Mouse (Mus musculus) liver, embryonic 13.5 days (tissue): ENCODE data around the gene Cd84. TPM values are rescaled to one million over a fixed set of nuclear protein-coding genes. Genes with fewer than 3 reads are reported as not detected.

Experiments used
- polyA plus RNA-seq: library from polyadenylated mRNA; unstranded; fragments of >200 nt; fragmentation: Nextera tagmentation; extraction: Ambion mirVana; gene quantifications from 2 replicates; pipeline ENCODE4 v1.2.1, GENCODE M21; 2015

Gene Cd84
- polyA plus RNA-seq, 1 experiment from 2014 or later, result 3.8 TPM

Other genes with a start within 250 kb of the Cd84 start
- gene Ly9, start 232.3 kb upstream of the Cd84 start, polyA plus RNA-seq, result 0.95 and 1.4 TPM in 2 replicates
- gene Slamf7, start 186.7 kb upstream of the Cd84 start, polyA plus RNA-seq, result not detected in 2 replicates
- gene Cd48, start 157.7 kb upstream of the Cd84 start, polyA plus RNA-seq, result 10.3 and 11.2 TPM in 2 replicates
- 2.4 and 2.7 TPM in 2 replicates for gene Slamf1, start 72.6 kb upstream of the Cd84 start, polyA plus RNA-seq
- not detected in 2 replicates for gene Gm10521, start 56.0 kb downstream of the Cd84 start, polyA plus RNA-seq
- 0.40 and 0.72 TPM in 2 replicates for gene Slamf6, start 77.8 kb downstream of the Cd84 start, polyA plus RNA-seq
- 0.89 and 1.4 TPM in 2 replicates for gene Vangl2, start 188.7 kb downstream of the Cd84 start, polyA plus RNA-seq
- gene Nhlh1, start 217.9 kb downstream of the Cd84 start, polyA plus RNA-seq, result not detected in 2 replicates
- 64.4 and 80.4 TPM in 2 replicates for gene Copa, start 242.8 kb downstream of the Cd84 start, polyA plus RNA-seq
- gene Ncstn, start 243.1 kb downstream of the Cd84 start, polyA plus RNA-seq, result 33.6 and 38.6 TPM in 2 replicates